Mouse (Mus musculus): ENCODE measurements around the gene En2. TPM values are rescaled to one million over a fixed set of nuclear protein-coding genes. Genes with fewer than 3 reads are reported as not detected.

Gene En2
- total and polyA plus RNA-seq, 2 experiments from 2014 or later, result 0.86 to 62.0 TPM

DNA sequence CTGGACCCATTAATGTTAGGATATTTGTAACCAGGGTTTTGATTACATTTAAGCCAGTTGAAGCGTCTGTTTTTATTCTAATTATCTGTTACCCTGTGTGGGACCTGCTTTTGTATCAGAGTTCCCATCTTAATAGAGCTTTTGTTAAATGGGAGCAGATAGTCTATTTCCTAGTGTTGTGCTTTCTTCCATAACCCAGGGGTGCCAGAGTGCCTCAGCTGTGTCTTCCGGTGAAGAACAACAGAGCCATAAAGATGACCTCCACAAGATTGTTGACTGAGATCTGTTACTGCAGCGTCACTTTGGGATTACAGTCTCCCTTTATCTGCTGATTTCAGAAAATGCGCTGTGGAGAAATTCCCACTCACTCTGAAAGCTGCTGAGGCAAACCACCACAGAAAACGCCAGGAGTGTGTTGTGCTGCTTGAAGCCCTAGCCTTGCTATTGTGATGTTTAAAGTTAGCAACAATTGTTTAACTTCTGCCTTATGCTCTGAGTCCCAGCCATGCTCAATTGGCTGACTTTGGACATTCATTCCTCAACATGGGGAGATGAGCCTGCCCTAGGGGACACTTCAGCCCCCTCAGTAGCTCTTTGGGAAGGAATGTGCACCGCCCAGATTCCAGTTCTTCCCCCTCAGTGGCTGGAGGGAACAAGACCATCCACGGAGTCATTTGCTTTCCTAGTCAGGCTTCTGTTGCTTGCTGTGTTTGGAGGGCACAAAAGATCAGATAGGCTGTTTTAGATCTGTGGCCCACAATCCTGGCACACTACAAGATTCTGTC is 33.8 kb downstream of the En2 start:
- DNase-seq (ENCODE audit: low spot score) (no peak), ATAC-seq (ENCODE audit: low FRiP score) (no peak)
- no peak overlapping the region for H3K9ac ChIP-seq (replicated peaks; ENCODE audit: low read length, poor library complexity, severe bottlenecking)
- no peaks in the 10 kb centered on the region for H3K36me3 ChIP-seq (ENCODE audit: insufficient read depth, low read length)
- no peak overlapping the region for H3K4me3 ChIP-seq (ENCODE audit: low read depth, low read length)
- no peaks in the 10 kb centered on the region for H3K9me3 ChIP-seq (ENCODE audit: low read length)
- H3K4me2 ChIP-seq (ENCODE audit: low read depth, low read length, poor library complexity, severe bottlenecking), result no peak overlapping the region
- WGBS, result 39% methylated on average over 7 of the region's 7 CpGs
- H3K27ac ChIP-seq (ENCODE audit: low read depth, low read length), result no peak overlapping the region
- no peaks in the 10 kb centered on the region for H3K4me1 ChIP-seq (ENCODE audit: insufficient read depth, low read length)
- TF ChIP-seq CTCF (IDR thresholded peaks at IDR 0.05), result no peak
- H3K27me3 ChIP-seq (ENCODE audit: insufficient read depth, low read length), result no peaks in the 10 kb centered on the region

DNA sequence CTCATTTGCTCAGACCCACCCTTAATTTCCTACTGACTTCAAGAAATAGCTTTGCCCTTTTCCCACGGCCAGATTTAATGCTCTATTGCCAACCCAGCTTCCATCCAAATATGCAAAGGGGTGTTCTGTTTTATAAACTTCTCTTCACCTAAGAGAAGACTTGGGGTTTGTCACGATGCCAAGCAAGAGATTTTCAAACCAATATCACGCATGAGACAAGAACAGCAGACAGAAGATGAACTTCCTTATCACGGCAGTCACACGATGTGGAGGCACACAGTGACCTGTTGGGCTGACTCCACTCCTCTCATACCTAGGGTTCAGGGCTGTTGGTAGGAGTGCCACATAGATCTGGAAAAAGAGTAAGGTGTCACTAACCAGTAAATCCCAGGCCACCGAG is 37.6 kb downstream of the En2 start:
- 73% methylated on average over 6 of the region's 6 CpGs for WGBS
- Histone ChIP-seq H3K4me1 (ENCODE audit: insufficient read depth, low read length) (no peaks in the 10 kb centered on the region), H3K9me3 (ENCODE audit: low read length) (no peaks in the 10 kb centered on the region), H3K27ac (ENCODE audit: low read depth, low read length) (no peak overlapping the region), H3K36me3 (ENCODE audit: insufficient read depth, low read length) (no peaks in the 10 kb centered on the region), H3K4me3 (ENCODE audit: low read depth, low read length) (no peak overlapping the region), H3K27me3 (ENCODE audit: insufficient read depth, low read length) (no peaks in the 10 kb centered on the region), H3K4me2 (ENCODE audit: low read depth, low read length, poor library complexity, severe bottlenecking) (no peak overlapping the region), H3K9ac (replicated peaks; ENCODE audit: low read length, poor library complexity, severe bottlenecking) (no peak overlapping the region)
- ATAC-seq (ENCODE audit: low FRiP score) (no peak), DNase-seq (ENCODE audit: low spot score) (no peak)
- no peak for TF ChIP-seq CTCF (IDR thresholded peaks at IDR 0.05)

DNA sequence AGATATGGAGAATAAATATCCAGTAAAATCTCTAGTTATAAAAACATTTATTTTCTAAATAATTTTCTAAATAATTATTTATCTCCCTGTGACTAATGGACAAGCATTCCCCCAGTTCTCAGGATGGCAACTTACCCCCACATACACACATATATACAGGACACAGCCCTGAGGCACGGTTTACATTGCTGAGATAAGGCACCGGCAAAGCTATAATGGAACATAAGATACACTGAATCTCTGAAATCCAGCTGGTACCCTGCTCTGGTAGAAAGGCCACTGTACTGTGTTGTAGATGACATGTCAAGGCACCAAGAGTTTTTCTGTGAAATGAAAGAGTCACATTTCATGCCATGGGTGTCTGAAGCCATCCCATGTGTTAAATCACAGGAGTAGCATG is 39.2 kb downstream of the En2 start:
- H3K4me2 ChIP-seq (ENCODE audit: low read depth, low read length, poor library complexity, severe bottlenecking), result no peak overlapping the region
- no peak for TF ChIP-seq CTCF (IDR thresholded peaks at IDR 0.05)
- H3K4me1 ChIP-seq (ENCODE audit: insufficient read depth, low read length), result no peaks in the 10 kb centered on the region; the same call in 1 of the 2 replicates
- ATAC-seq (ENCODE audit: low FRiP score) (no peak), DNase-seq (ENCODE audit: low spot score) (no peak)
- H3K4me3 ChIP-seq (ENCODE audit: low read depth, low read length), result no peak overlapping the region
- no peaks in the 10 kb centered on the region for H3K9me3 ChIP-seq (ENCODE audit: low read length)
- no peaks in the 10 kb centered on the region for H3K36me3 ChIP-seq (ENCODE audit: insufficient read depth, low read length)
- no peak overlapping the region for H3K9ac ChIP-seq (replicated peaks; ENCODE audit: low read length, poor library complexity, severe bottlenecking)
- WGBS, result 66% methylated on average over 2 of the region's 2 CpGs
- H3K27me3 ChIP-seq (ENCODE audit: insufficient read depth, low read length), result 0 out of 2 replicates have a peak, but pooled peaks cover 2% of the 10 kb centered on the region
- no peak overlapping the region for H3K27ac ChIP-seq (ENCODE audit: low read depth, low read length)

DNA sequence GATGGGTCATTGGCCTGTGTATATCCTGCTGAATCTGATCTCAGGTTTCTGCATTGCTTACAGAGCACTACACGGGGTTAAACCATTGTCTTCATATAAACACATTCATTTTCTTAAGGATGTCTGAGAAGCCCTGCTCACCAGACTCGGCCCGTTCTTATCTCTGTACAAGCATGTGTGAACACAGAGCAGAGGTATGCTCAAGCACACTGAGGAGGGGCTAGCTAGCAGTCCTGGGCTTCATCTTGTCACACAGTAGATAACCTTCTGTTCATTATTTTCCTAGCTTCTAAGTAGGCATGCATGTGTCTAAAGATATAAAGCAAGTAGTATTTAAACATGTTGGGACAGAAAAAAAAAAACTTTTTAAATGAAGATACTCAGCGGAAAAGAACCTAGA is 41.0 kb downstream of the En2 start:
- H3K27me3 ChIP-seq (ENCODE audit: insufficient read depth, low read length), result 0 out of 2 replicates have a peak, but pooled peaks cover 3% of the 10 kb centered on the region
- H3K4me3 ChIP-seq (ENCODE audit: low read depth, low read length), result no peak overlapping the region
- H3K9me3 ChIP-seq (ENCODE audit: low read length), result no peaks in the 10 kb centered on the region
- ATAC-seq (ENCODE audit: low FRiP score), result no peak
- 55% methylated on average over 4 of the region's 4 CpGs for WGBS
- no peaks in the 10 kb centered on the region; the same call in 1 of the 2 replicates for H3K4me1 ChIP-seq (ENCODE audit: insufficient read depth, low read length)
- DNase-seq (ENCODE audit: low spot score), result no peak
- H3K27ac ChIP-seq (ENCODE audit: low read depth, low read length), result no peak overlapping the region
- no peak overlapping the region for H3K4me2 ChIP-seq (ENCODE audit: low read depth, low read length, poor library complexity, severe bottlenecking)
- H3K9ac ChIP-seq (replicated peaks; ENCODE audit: low read length, poor library complexity, severe bottlenecking), result no peak overlapping the region
- TF ChIP-seq CTCF (IDR thresholded peaks at IDR 0.05), result no peak
- no peaks in the 10 kb centered on the region for H3K36me3 ChIP-seq (ENCODE audit: insufficient read depth, low read length)

DNA sequence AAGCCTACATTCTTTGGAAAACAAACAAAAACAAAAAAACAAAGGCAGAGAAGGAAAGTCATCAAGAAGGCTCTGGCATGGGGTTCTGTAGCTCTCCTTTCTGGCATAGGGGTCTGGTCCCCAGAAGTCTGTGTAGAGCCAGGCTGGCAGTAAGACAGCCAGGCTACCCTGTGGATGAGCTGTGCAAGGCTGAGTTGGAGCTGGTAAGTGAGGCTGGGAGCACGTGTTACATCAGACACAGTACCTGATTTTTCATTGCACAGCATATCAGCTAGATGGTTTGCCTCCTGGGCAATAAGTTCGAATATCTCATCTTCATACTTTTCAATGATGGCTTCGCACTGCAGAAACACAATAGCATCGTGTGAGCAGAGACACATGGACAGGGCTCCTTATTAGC is 41.5 kb downstream of the En2 start:
- H3K4me2 ChIP-seq (ENCODE audit: low read depth, low read length, poor library complexity, severe bottlenecking), result 0 out of 2 replicates have a peak overlapping the region, but pooled peaks have one; percentile 12
- no peak overlapping the region for H3K4me3 ChIP-seq (ENCODE audit: low read depth, low read length)
- no peak for ATAC-seq (ENCODE audit: low FRiP score)
- H3K27me3 ChIP-seq (ENCODE audit: insufficient read depth, low read length), result 0 out of 2 replicates have a peak, but pooled peaks cover 3% of the 10 kb centered on the region
- WGBS, result 51% methylated on average over 4 of the region's 4 CpGs
- no peaks in the 10 kb centered on the region for H3K36me3 ChIP-seq (ENCODE audit: insufficient read depth, low read length)
- H3K27ac ChIP-seq (ENCODE audit: low read depth, low read length), result no peak overlapping the region
- no peak for TF ChIP-seq CTCF (IDR thresholded peaks at IDR 0.05)
- H3K4me1 ChIP-seq (ENCODE audit: insufficient read depth, low read length), result no peaks in the 10 kb centered on the region; the same call in 1 of the 2 replicates
- H3K9me3 ChIP-seq (ENCODE audit: low read length), result no peaks in the 10 kb centered on the region
- DNase-seq (ENCODE audit: low spot score), result no peak
- H3K9ac ChIP-seq (replicated peaks; ENCODE audit: low read length, poor library complexity, severe bottlenecking), result no peak overlapping the region

Measured in midbrain, postnatal 0 days (tissue).